8 mouse cellular contexts compared by ENCODE assay signal in the genomic region with DNA sequence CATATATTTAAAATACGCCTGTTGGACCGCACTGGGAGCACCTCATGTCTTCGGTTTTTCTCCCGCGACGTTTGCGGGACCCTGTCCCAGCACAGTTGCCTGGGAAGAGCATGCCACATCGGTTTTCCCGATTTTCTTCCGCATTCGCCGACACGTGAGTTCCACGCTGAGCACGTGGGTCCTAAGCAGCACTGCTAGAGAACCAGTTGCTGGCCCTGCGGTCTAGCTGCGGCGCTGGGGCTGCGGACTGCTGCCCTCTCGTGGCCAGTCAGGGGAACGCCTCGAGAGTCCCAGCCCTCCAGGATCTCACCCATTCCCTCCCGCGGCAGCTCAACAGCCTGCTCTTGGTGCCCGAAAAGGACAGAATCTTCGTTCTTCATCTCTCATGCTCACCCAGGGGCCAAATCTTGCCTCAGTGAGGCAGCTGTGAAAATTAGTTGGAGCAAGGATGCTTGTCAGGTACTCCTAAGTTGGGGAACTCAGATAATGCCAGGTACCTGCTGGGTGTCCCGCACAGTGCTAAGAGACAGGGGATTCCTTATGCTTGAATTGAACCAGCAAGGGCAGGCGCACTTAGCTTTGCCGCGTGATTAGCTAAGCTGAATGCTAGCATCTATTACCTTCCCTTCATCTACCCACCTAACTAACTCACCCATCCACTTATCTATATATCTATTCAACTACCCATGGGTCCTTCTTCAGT. TPM values are rescaled to one million over a fixed set of nuclear protein-coding genes. Genes with fewer than 3 reads are reported as not detected.
DNase-seq lines count a peak whose midpoint lies in the region; ATAC-seq lines count a peak whose summit lies in the region.

No protein-coding gene starts in this region.

- H3K4me1 ChIP-seq in embryonic facial prominence, embryonic 13.5 days: peaks cover 25% of the 10 kb centered on the region

- peak overlapping the region; percentile 74 for H3K4me2 ChIP-seq in embryonic facial prominence, embryonic 13.5 days

- no peak overlapping the region for H3K27ac ChIP-seq in embryonic facial prominence, embryonic 13.5 days

- peak; percentile 87 for ATAC-seq in embryonic facial prominence, embryonic 13.5 days (ENCODE audit: insufficient number of reproducible peaks, insufficient read depth, low FRiP score, low TSS enrichment, low read depth)
- peak; percentile 87 for ATAC-seq in monocyte, adult 5-6 weeks (replicated peaks; ENCODE audit: insufficient number of reproducible peaks, low FRiP score, low TSS enrichment, poor library complexity, severe bottlenecking)

- 10% methylated on average over 30 of the region's 30 CpGs for WGBS in embryonic facial prominence, embryonic 13.5 days

- H3K9ac ChIP-seq in embryonic facial prominence, embryonic 13.5 days: peak overlapping the region; percentile 65; the same call in 1 of the 2 replicates

- DNase-seq in 3T3-L1 (ENCODE audit: low read depth, low spot score) (peak; percentile 95), liver (peak; percentile 84)
- DNase-seq in adrenal gland, postnatal 36 days: peak; percentile 90 to 92
- DNase-seq in heart, adult 8-10 months (ENCODE audit: low spot score): peak; percentile 84
- DNase-seq in kidney, adult 9 months: peak; percentile 82
- peak; percentile 81 to 94 for DNase-seq in spleen, postnatal 4 days (ENCODE audit: low spot score in 2 of 2)

- H3K4me3 ChIP-seq in embryonic facial prominence, embryonic 13.5 days: peak overlapping the region; percentile 47

- H3K9me3 ChIP-seq in embryonic facial prominence, embryonic 13.5 days: no peaks in the 10 kb centered on the region

- H3K36me3 ChIP-seq in embryonic facial prominence, embryonic 13.5 days: no peaks in the 10 kb centered on the region

- H3K27me3 ChIP-seq in embryonic facial prominence, embryonic 13.5 days: peaks cover 5% of the 10 kb centered on the region

RNA-seq across cellular contexts. Expression of a gene that starts 30.7 kb away (rescaled TPM):
- total RNA-seq in adrenal gland, postnatal 36 days (2021): 1 to 10 TPM; 1.7 to 1.9 TPM
- 8.9 and 10.2 TPM in 2 replicates for polyA plus RNA-seq in embryonic facial prominence, embryonic 13.5 days (2015; fragmentation: Nextera tagmentation; extraction: Ambion mirVana)
- under 1 TPM; 0.29 to 0.81 (median 0.48) TPM for total RNA-seq in heart, adult 8-10 months (2022)
- total RNA-seq in monocyte, adult 5-6 weeks (2017): 1.5 to 3.2 TPM (median 2.3 TPM) in 3 replicates

RNA-seq across cellular contexts. Expression of a gene that starts 41.4 kb away (rescaled TPM):
- not detected for total RNA-seq in adrenal gland, postnatal 36 days (2021)
- 0.39 and 2.5 TPM in 2 replicates for polyA plus RNA-seq in embryonic facial prominence, embryonic 13.5 days (2015; fragmentation: Nextera tagmentation; extraction: Ambion mirVana)
- total RNA-seq in heart, adult 8-10 months (2022): 10 to 100 TPM; 75.8 to 81.5 (median 79.7) TPM
- not detected in 3 replicates for total RNA-seq in monocyte, adult 5-6 weeks (2017)

RNA-seq across cellular contexts. Expression of a gene that starts 46.7 kb away (rescaled TPM):
- 10 to 100 TPM; 34.2 to 37.9 TPM for total RNA-seq in adrenal gland, postnatal 36 days (2021)
- polyA plus RNA-seq in embryonic facial prominence, embryonic 13.5 days (2015; fragmentation: Nextera tagmentation; extraction: Ambion mirVana): 12.7 and 15.4 TPM in 2 replicates
- 10 to 100 TPM; 15.4 to 20.7 (median 16.1) TPM for total RNA-seq in heart, adult 8-10 months (2022)
- 26.2 to 57.6 TPM (median 30.0 TPM) in 3 replicates for total RNA-seq in monocyte, adult 5-6 weeks (2017)

RNA-seq across cellular contexts. Expression of a gene that starts 53.2 kb away (rescaled TPM):
- 100 to 1,000 TPM; 129 to 165 TPM for total RNA-seq in adrenal gland, postnatal 36 days (2021)
- polyA plus RNA-seq in embryonic facial prominence, embryonic 13.5 days (2015; fragmentation: Nextera tagmentation; extraction: Ambion mirVana): 162 and 180 TPM in 2 replicates
- total RNA-seq in heart, adult 8-10 months (2022): 10 to 100 TPM; 91.9 to 98.0 (median 95.8) TPM
- 22.8 to 35.9 TPM (median 25.9 TPM) in 3 replicates for total RNA-seq in monocyte, adult 5-6 weeks (2017)

RNA-seq across cellular contexts. Expression of a gene that starts 54.9 kb away (rescaled TPM):
- 10 to 100 TPM; 11.4 to 18.6 TPM for total RNA-seq in adrenal gland, postnatal 36 days (2021)
- polyA plus RNA-seq in embryonic facial prominence, embryonic 13.5 days (2015; fragmentation: Nextera tagmentation; extraction: Ambion mirVana): 3.4 and 3.7 TPM in 2 replicates
- total RNA-seq in heart, adult 8-10 months (2022): 1 to 10 TPM; 3.6 to 5.2 (median 4.7) TPM
- total RNA-seq in monocyte, adult 5-6 weeks (2017): 0.76 to 3.9 TPM (median 0.96 TPM) in 3 replicates

Comparison
In these comparisons a context has a peak if more than half of its experiments do, and no peak if none do; other contexts are left out.
1. RNA of a gene that starts 41.4 kb away (total RNA-seq): 75.8 to 81.5 TPM in heart, adult 8-10 months; not detected in adrenal gland, postnatal 36 days and not detected in monocyte, adult 5-6 weeks; every median in the first group is over 10 times any median in the second.
2. Peak in every context shown above with its lines, with median percentiles within 50 percentile points of each other: DNase-seq.